16 mouse cellular contexts compared by ENCODE assay signal in genomic region chr17:58572885-58573284, GRCm38 (mm10).
"Had no signal": no experiment of that assay in that cellular context is flagged by ENCODE, and none has a peak within 500 bp of the region (broad histone marks: within the 10 kb centered on the region; RNA-seq: fewer than 3 reads in every experiment).

No protein-coding gene starts in this region.

- H3K36me3 ChIP-seq: neural tube, embryonic 13.5 days; neural tube, embryonic 15.5 days; stomach, embryonic 15.5 days had no signal

- DNase-seq: retina, postnatal 1 day; right cerebral cortex, adult 18-20 months; right cerebral cortex, postnatal 14 days; right cerebral cortex, postnatal 25 days; right cerebral cortex, postnatal 4 days; spleen, adult 18-20 months; thymus, adult 18-20 months; thymus, adult 2 months; thymus, postnatal 14 days; thymus, postnatal 25 days; thymus, postnatal 36 days; thymus, postnatal 4 days had no signal

- H3K9ac ChIP-seq: neural tube, embryonic 13.5 days; neural tube, embryonic 15.5 days; stomach, embryonic 15.5 days had no signal

- H3K4me3 ChIP-seq: neural tube, embryonic 13.5 days; neural tube, embryonic 15.5 days; stomach, embryonic 15.5 days had no signal

- H3K9me3 ChIP-seq: neural tube, embryonic 13.5 days; neural tube, embryonic 15.5 days; stomach, embryonic 15.5 days had no signal

- H3K4me2 ChIP-seq: neural tube, embryonic 13.5 days; neural tube, embryonic 15.5 days; stomach, embryonic 15.5 days had no signal

- H3K27ac ChIP-seq: neural tube, embryonic 13.5 days; neural tube, embryonic 15.5 days; stomach, embryonic 15.5 days; stomach, postnatal 0 days had no signal

- H3K27me3 ChIP-seq: neural tube, embryonic 13.5 days; neural tube, embryonic 15.5 days; stomach, embryonic 15.5 days had no signal

- H3K4me1 ChIP-seq: neural tube, embryonic 13.5 days; neural tube, embryonic 15.5 days; stomach, embryonic 15.5 days had no signal
